Mouse (Mus musculus) megakaryocyte, embryonic 14.5 days (primary cell): ENCODE measurements around the gene Fosl2.

ENCODE experiments used
- FLI1 ChIP-seq: IDR thresholded peaks from 2 replicates; pipeline ENCODE4 v1.6.1; 2012; ENCODE audit warnings: low read length, inconsistent platforms, mixed read lengths
- GATA1 ChIP-seq: IDR thresholded peaks from 3 replicates; pipeline ENCODE4 v1.6.1; 2012; ENCODE audit warnings: mixed read lengths, low read length, inconsistent platforms, borderline replicate concordance

DNA sequence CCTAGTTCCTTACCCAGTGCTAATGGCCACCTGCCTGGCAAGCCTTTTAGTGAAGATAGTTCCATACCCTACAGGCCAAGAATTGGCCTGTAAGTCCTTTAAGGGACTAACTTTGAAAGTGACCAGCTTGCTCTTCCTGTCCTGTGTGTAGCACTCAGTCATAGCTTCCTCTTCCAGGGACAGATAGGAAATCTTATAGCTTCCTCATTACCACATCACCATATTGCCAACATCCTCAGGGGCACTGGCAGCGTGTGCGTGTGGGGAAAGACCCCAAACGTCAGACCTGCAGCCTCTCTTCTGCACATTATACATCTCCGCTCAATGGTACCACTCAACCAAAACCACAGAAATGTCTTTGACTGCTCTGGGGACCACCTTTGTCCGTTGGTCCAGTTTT lies 13.2 kb upstream of the Fosl2 start:
- TF ChIP-seq GATA1, result no peak
- TF ChIP-seq FLI1, result no peak
